Comparison of ENCODE assay signal across 25 mouse cellular contexts in the genomic region with DNA sequence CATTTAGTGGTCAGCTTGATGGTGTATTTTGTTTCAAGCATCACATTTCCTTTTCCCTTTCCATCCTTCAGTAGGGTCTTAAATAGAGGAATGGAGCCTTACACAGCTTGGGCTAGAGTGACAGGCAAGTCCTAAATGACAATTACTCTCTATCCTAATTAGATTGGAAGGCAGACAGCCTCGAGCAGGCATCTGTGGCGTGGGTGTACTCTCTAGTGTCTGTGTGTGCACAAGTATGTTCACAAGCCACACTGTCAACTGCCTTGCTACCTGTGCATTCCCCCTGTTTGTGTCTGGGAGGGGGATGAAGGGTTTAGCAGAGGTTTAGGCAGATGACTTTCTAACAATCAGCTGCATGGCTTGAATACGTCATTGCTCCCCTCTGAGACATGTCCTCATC. TPM values are rescaled to one million over a fixed set of nuclear protein-coding genes. Genes with fewer than 3 reads are reported as not detected.
"Had no signal": no experiment of that assay in that cellular context is flagged by ENCODE, and none has a peak within 500 bp of the region (broad histone marks: within the 10 kb centered on the region; RNA-seq: fewer than 3 reads in every experiment).

No protein-coding gene starts in this region.

- H3K36me3 ChIP-seq: limb, embryonic 13.5 days; liver, embryonic 12.5 days; liver, embryonic 15.5 days; lung, embryonic 15.5 days; midbrain, embryonic 10.5 days; midbrain, embryonic 13.5 days; neural tube, embryonic 13.5 days; stomach, embryonic 15.5 days had no signal

- H3K4me1 ChIP-seq: liver, embryonic 12.5 days; liver, embryonic 15.5 days; megakaryocyte, embryonic 14.5 days; midbrain, embryonic 13.5 days; neural tube, embryonic 13.5 days; stomach, embryonic 15.5 days had no signal

- H3K9ac ChIP-seq: limb, embryonic 13.5 days; liver, embryonic 12.5 days; liver, embryonic 15.5 days; lung, embryonic 15.5 days; midbrain, embryonic 13.5 days; neural tube, embryonic 13.5 days; stomach, embryonic 15.5 days had no signal

- H3K4me2 ChIP-seq: limb, embryonic 13.5 days; liver, embryonic 12.5 days; liver, embryonic 15.5 days; lung, embryonic 15.5 days; midbrain, embryonic 13.5 days; neural tube, embryonic 13.5 days; stomach, embryonic 15.5 days had no signal

- H3K9me3 ChIP-seq: limb, embryonic 13.5 days; liver, embryonic 12.5 days; liver, embryonic 15.5 days; lung, embryonic 15.5 days; megakaryocyte, embryonic 14.5 days; midbrain, embryonic 10.5 days; midbrain, embryonic 13.5 days; neural tube, embryonic 13.5 days; stomach, embryonic 15.5 days had no signal

- DNase-seq: kidney, adult 11 months; kidney, adult 9 months; kidney, postnatal 14 days; kidney, postnatal 4 days; left cerebral cortex, postnatal 4 days; liver; lung, adult 18-20 months; lung, postnatal 10 days; lung, postnatal 36 days; retina, postnatal 1 day; right cerebral cortex, postnatal 25 days; spleen, adult 18-20 months; thymus, postnatal 36 days had no signal

- H3K27me3 ChIP-seq: lung, embryonic 15.5 days; stomach, embryonic 15.5 days had no signal

- H3K27ac ChIP-seq: limb, embryonic 13.5 days; liver, embryonic 12.5 days; liver, embryonic 15.5 days; lung, embryonic 15.5 days; midbrain, embryonic 10.5 days; midbrain, embryonic 13.5 days; neural tube, embryonic 13.5 days; stomach, embryonic 15.5 days had no signal

- H3K4me3 ChIP-seq: limb, embryonic 13.5 days; liver, embryonic 12.5 days; liver, embryonic 15.5 days; lung, embryonic 15.5 days; megakaryocyte, embryonic 14.5 days; midbrain, embryonic 10.5 days; midbrain, embryonic 13.5 days; myocyte; neural tube, embryonic 13.5 days; stomach, embryonic 15.5 days had no signal

- ATAC-seq: liver, embryonic 12.5 days; midbrain, embryonic 13.5 days; midbrain, embryonic 16.5 days had no signal

RNA-seq across cellular contexts. Expression of a gene that starts 6.7 kb away (rescaled TPM):
- total RNA-seq: neutrophil, adult 5-6 weeks had no signal
